7 mouse cellular contexts compared by ENCODE assay signal in genomic region chr16:33063267-33063666, GRCm38 (mm10). TPM values are rescaled to one million over a fixed set of nuclear protein-coding genes. Genes with fewer than 3 reads are reported as not detected.
DNase-seq lines count a peak whose midpoint lies in the region; ATAC-seq and TF ChIP-seq lines count a peak whose summit lies in the region.

No protein-coding gene starts in this region.

- H3K36me3 ChIP-seq in neural tube, embryonic 11.5 days (ENCODE audit: control insufficient read depth, insufficient read depth, low read length): peaks cover 13% of the 10 kb centered on the region
- peaks cover 27% of the 10 kb centered on the region for H3K36me3 ChIP-seq in embryonic facial prominence, embryonic 14.5 days (ENCODE audit: control insufficient read depth, insufficient read depth, low read length)
- H3K36me3 ChIP-seq in intestine, postnatal 0 days (ENCODE audit: control insufficient read depth, insufficient read depth): peaks cover 31% of the 10 kb centered on the region
- peaks cover 21% of the 10 kb centered on the region for H3K36me3 ChIP-seq in thymus, adult 2 months (ENCODE audit: control insufficient read depth, insufficient read depth, low read length)

- peak overlapping the region; percentile 80 for H3K4me2 ChIP-seq in neural tube, embryonic 11.5 days (ENCODE audit: low read depth)
- H3K4me2 ChIP-seq in embryonic facial prominence, embryonic 14.5 days (ENCODE audit: low read depth, low read length): peak overlapping the region; percentile 92
- peak overlapping the region; percentile 89 for H3K4me2 ChIP-seq in intestine, postnatal 0 days (replicated peaks; ENCODE audit: low read depth)

- no peak for TF ChIP-seq POLR2A in olfactory bulb, adult 2 months (IDR thresholded peaks at IDR 0.05; ENCODE audit: insufficient read depth, low read depth, low read length)
- TF ChIP-seq POLR2A in thymus, adult 2 months (IDR thresholded peaks at IDR 0.05; ENCODE audit: control insufficient read depth, extremely low read depth, insufficient read depth, low read length, poor library complexity): no peak

- no peak for ATAC-seq in neural tube, embryonic 11.5 days (ENCODE audit: insufficient read depth, low FRiP score, low TSS enrichment)
- ATAC-seq in embryonic facial prominence, embryonic 14.5 days (ENCODE audit: low read depth): no peak
- ATAC-seq in intestine, postnatal 0 days: no peak
- ATAC-seq in inflammation-experienced regulatory T-cells, adult 6 months: no peak

- 30% methylated on average over 7 of the region's 7 CpGs for WGBS in neural tube, embryonic 11.5 days
- 26% methylated on average over 7 of the region's 7 CpGs for WGBS in embryonic facial prominence, embryonic 14.5 days
- 14% methylated on average over 7 of the region's 7 CpGs for WGBS in intestine, postnatal 0 days
- WGBS in olfactory bulb, adult 2 months: 5% methylated on average over 7 of the region's 7 CpGs
- WGBS in thymus, adult 2 months: 46% methylated on average over 7 of the region's 7 CpGs

- H3K27me3 ChIP-seq in neural tube, embryonic 11.5 days (ENCODE audit: control insufficient read depth, insufficient read depth, low read length): no peaks in the 10 kb centered on the region
- no peaks in the 10 kb centered on the region for H3K27me3 ChIP-seq in embryonic facial prominence, embryonic 14.5 days (replicated peaks; ENCODE audit: control insufficient read depth, insufficient read depth, low read length)
- no peaks in the 10 kb centered on the region for H3K27me3 ChIP-seq in intestine, postnatal 0 days (replicated peaks; ENCODE audit: control insufficient read depth, insufficient read depth, low read length)
- no peaks in the 10 kb centered on the region for H3K27me3 ChIP-seq in thymus, adult 2 months (ENCODE audit: control insufficient read depth, insufficient read depth, low read length)

- peaks cover 15% of the 10 kb centered on the region for H3K4me1 ChIP-seq in neural tube, embryonic 11.5 days (ENCODE audit: control insufficient read depth, insufficient read depth, low read length)
- peaks cover 10% of the 10 kb centered on the region for H3K4me1 ChIP-seq in embryonic facial prominence, embryonic 14.5 days (ENCODE audit: control insufficient read depth, insufficient read depth, low read length)
- 0 out of 2 replicates have a peak, but pooled peaks cover 5% of the 10 kb centered on the region for H3K4me1 ChIP-seq in intestine, postnatal 0 days (replicated peaks; ENCODE audit: control insufficient read depth, insufficient read depth, low read length)
- H3K4me1 ChIP-seq in olfactory bulb, adult 2 months (ENCODE audit: control insufficient read depth, insufficient read depth, low read length): peaks cover 2% of the 10 kb centered on the region
- H3K4me1 ChIP-seq in thymus, adult 2 months (replicated peaks; ENCODE audit: control insufficient read depth, insufficient read depth, low read length): peaks cover 2% of the 10 kb centered on the region; the same call in 1 of the 2 replicates

- H3K27ac ChIP-seq in neural tube, embryonic 11.5 days (ENCODE audit: low read depth, low read length): no peak overlapping the region
- H3K27ac ChIP-seq in embryonic facial prominence, embryonic 14.5 days (replicated peaks; ENCODE audit: low read depth, low read length): no peak overlapping the region
- no peak overlapping the region for H3K27ac ChIP-seq in intestine, postnatal 0 days (ENCODE audit: low read depth, low read length)
- no peak overlapping the region for H3K27ac ChIP-seq in olfactory bulb, adult 2 months (ENCODE audit: insufficient read depth, low read depth, low read length)
- no peak overlapping the region for H3K27ac ChIP-seq in thymus, adult 2 months (ENCODE audit: control insufficient read depth, insufficient read depth, low read length)

- no peak for TF ChIP-seq CTCF in intestine, postnatal 0 days (IDR thresholded peaks at IDR 0.05; ENCODE audit: low read depth)
- no peak for TF ChIP-seq CTCF in olfactory bulb, adult 2 months (IDR thresholded peaks at IDR 0.05; ENCODE audit: insufficient read depth, low read depth, low read length)
- TF ChIP-seq CTCF in thymus, adult 2 months (IDR thresholded peaks at IDR 0.05; ENCODE audit: borderline replicate concordance, control insufficient read depth, extremely low read depth, insufficient read depth, low read length, poor library complexity): no peak

- H3K9ac ChIP-seq in neural tube, embryonic 11.5 days (ENCODE audit: low read length): peak overlapping the region; percentile 74
- H3K9ac ChIP-seq in embryonic facial prominence, embryonic 14.5 days (ENCODE audit: low read depth, low read length): peak overlapping the region; percentile 75
- H3K9ac ChIP-seq in intestine, postnatal 0 days (ENCODE audit: low read depth, low read length): peak overlapping the region; percentile 57; the same call in 1 of the 2 replicates

- no peaks in the 10 kb centered on the region for H3K9me3 ChIP-seq in neural tube, embryonic 11.5 days (ENCODE audit: control insufficient read depth, low read length)
- H3K9me3 ChIP-seq in embryonic facial prominence, embryonic 14.5 days (ENCODE audit: control insufficient read depth, low read length): no peaks in the 10 kb centered on the region
- no peaks in the 10 kb centered on the region for H3K9me3 ChIP-seq in intestine, postnatal 0 days (ENCODE audit: control insufficient read depth)

- H3K4me3 ChIP-seq in neural tube, embryonic 11.5 days (ENCODE audit: low read depth, low read length): peak overlapping the region; percentile 68
- H3K4me3 ChIP-seq in embryonic facial prominence, embryonic 14.5 days (ENCODE audit: low read depth, low read length): peak overlapping the region; percentile 78
- peak overlapping the region; percentile 89 for H3K4me3 ChIP-seq in intestine, postnatal 0 days (ENCODE audit: low read depth, low read length)
- H3K4me3 ChIP-seq in olfactory bulb, adult 2 months (ENCODE audit: insufficient read depth, low read depth, low read length): peak overlapping the region; percentile 9; the same call in 1 of the 2 replicates
- no peak overlapping the region for H3K4me3 ChIP-seq in thymus, adult 2 months (ENCODE audit: control insufficient read depth, insufficient read depth, low read length)

- DNase-seq in neural tube, embryonic 11.5 days (ENCODE audit: low spot score): no peak
- DNase-seq in neural tube, embryonic 10.5 days (ENCODE audit: extremely low spot score, low spot score): no peak
- peak; percentile 40 for DNase-seq in embryonic facial prominence, embryonic 14.5 days (ENCODE audit: low spot score)
- DNase-seq in thymus, adult 2 months: no peak

RNA-seq across cellular contexts. Expression of gene Lmln, which starts 0.9 kb away (rescaled TPM):
- polyA plus RNA-seq in neural tube, embryonic 11.5 days (2014; fragmentation: Nextera tagmentation; extraction: Ambion mirVana): 2.5 and 3.8 TPM in 2 replicates
- polyA plus RNA-seq in embryonic facial prominence, embryonic 14.5 days (2014; fragmentation: Nextera tagmentation; extraction: Ambion mirVana): 2.3 and 2.5 TPM in 2 replicates
- 0.72 and 0.99 TPM in 2 replicates for polyA plus RNA-seq in intestine, postnatal 0 days (2015; fragmentation: Nextera tagmentation; extraction: Ambion mirVana)
- polyA plus RNA-seq in olfactory bulb, adult 2 months (2012; ENCODE audit: insufficient read depth, insufficient read length, low replicate concordance, missing spikeins): not detected in 2 replicates
- polyA plus RNA-seq in inflammation-experienced regulatory T-cells, adult 6 months (2017; shearing (Covaris generic)): under 1 TPM; 0.12 to 0.57 (median 0.24) TPM
- polyA plus RNA-seq in thymus, adult 2 months (2012; rRNA removed): 2.1 and 2.2 TPM in 2 replicates

RNA-seq across cellular contexts. Expression of gene Rpl35a, which starts 7.0 kb away (rescaled TPM):
- 780 and 838 TPM in 2 replicates for polyA plus RNA-seq in neural tube, embryonic 11.5 days (2014; fragmentation: Nextera tagmentation; extraction: Ambion mirVana)
- 940 and 1,079 TPM in 2 replicates for polyA plus RNA-seq in embryonic facial prominence, embryonic 14.5 days (2014; fragmentation: Nextera tagmentation; extraction: Ambion mirVana)
- polyA plus RNA-seq in intestine, postnatal 0 days (2015; fragmentation: Nextera tagmentation; extraction: Ambion mirVana): 613 and 645 TPM in 2 replicates
- not detected in 2 replicates for polyA plus RNA-seq in olfactory bulb, adult 2 months (2012; ENCODE audit: insufficient read depth, insufficient read length, low replicate concordance, missing spikeins)
- polyA plus RNA-seq in inflammation-experienced regulatory T-cells, adult 6 months (2017; shearing (Covaris generic)): 1,000 to 10,000 TPM; 1,095 to 1,593 (median 1,512) TPM
- polyA plus RNA-seq in thymus, adult 2 months (2012; rRNA removed): 328 and 393 TPM in 2 replicates

RNA-seq across cellular contexts. Expression of gene Iqcg, which starts 7.2 kb away (rescaled TPM):
- 4.4 and 5.0 TPM in 2 replicates for polyA plus RNA-seq in neural tube, embryonic 11.5 days (2014; fragmentation: Nextera tagmentation; extraction: Ambion mirVana)
- 3.1 and 7.4 TPM in 2 replicates for polyA plus RNA-seq in embryonic facial prominence, embryonic 14.5 days (2014; fragmentation: Nextera tagmentation; extraction: Ambion mirVana)
- 2.1 and 2.4 TPM in 2 replicates for polyA plus RNA-seq in intestine, postnatal 0 days (2015; fragmentation: Nextera tagmentation; extraction: Ambion mirVana)
- polyA plus RNA-seq in olfactory bulb, adult 2 months (2012; ENCODE audit: insufficient read depth, insufficient read length, low replicate concordance, missing spikeins): not detected in 2 replicates
- 1 to 10 TPM in 2 of 3 experiments, under 1 TPM in 1; 0.86 to 2.4 (median 1.4) TPM for polyA plus RNA-seq in inflammation-experienced regulatory T-cells, adult 6 months (2017; shearing (Covaris generic))
- 0.12 and 0.14 TPM in 2 replicates for polyA plus RNA-seq in thymus, adult 2 months (2012; rRNA removed)
